Mouse (Mus musculus): ENCODE results near the gene Kcna2. TPM values are rescaled to one million over a fixed set of nuclear protein-coding genes. Genes with fewer than 3 reads are reported as not detected.

Kcna2 gene
- polyA plus RNA-seq, 1 experiment from 2014 or later = 0.13 TPM

DNA sequence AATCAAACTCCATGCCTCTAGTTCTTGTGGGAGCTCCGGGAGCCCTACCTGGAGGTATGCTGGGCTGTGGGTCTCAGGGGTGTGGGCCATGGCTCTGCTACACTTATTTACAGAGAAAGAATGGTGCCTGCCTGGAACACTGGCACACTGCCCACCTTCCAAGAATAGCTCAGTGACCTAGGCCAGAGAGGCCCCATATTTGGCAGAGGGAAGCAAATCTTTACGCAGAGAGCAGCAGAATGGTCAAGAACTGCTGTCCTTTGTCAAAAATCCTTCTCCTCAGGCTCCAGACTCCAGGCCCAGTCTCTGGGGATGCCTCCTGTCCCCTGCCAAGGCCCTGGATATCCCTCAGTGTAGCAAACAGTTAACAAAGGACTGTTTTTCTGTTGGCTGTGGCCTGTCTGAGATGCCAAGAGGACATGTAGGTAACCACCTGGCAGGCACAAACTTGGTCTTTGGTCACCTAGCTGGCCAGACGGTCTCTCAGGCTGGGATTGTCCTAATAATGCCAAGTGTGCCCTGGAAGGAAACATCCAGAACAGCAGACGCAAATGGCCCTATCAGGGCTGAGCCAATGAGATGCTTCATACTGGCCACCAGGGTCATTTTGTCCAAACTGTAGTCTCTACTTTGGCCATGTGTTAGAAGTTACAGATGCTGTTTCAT lies 29.8 kb downstream of the Kcna2 start:
- no peaks in the 10 kb centered on the region for H3K36me3 ChIP-seq (ENCODE audit: control insufficient read depth, insufficient read depth)
- no peak overlapping the region for H3K4me2 ChIP-seq (ENCODE audit: low read depth, low read length)
- no peaks in the 10 kb centered on the region for H3K4me1 ChIP-seq (ENCODE audit: control insufficient read depth, low read depth, low read length)
- H3K27ac ChIP-seq (ENCODE audit: low read length) = no peak overlapping the region
- WGBS (ENCODE audit: insufficient replicate concordance) = 46% methylated on average over 4 of the region's 4 CpGs
- H3K4me3 ChIP-seq (ENCODE audit: low read depth, low read length) = no peak overlapping the region
- no peaks in the 10 kb centered on the region for H3K9me3 ChIP-seq (replicated peaks; ENCODE audit: control insufficient read depth, low read length)
- no peak for ATAC-seq (ENCODE audit: low read depth)
- no peak overlapping the region for H3K9ac ChIP-seq (ENCODE audit: low read depth, low read length)
- H3K27me3 ChIP-seq (ENCODE audit: control insufficient read depth, insufficient read depth, low read depth, low read length) = no peaks in the 10 kb centered on the region

DNA sequence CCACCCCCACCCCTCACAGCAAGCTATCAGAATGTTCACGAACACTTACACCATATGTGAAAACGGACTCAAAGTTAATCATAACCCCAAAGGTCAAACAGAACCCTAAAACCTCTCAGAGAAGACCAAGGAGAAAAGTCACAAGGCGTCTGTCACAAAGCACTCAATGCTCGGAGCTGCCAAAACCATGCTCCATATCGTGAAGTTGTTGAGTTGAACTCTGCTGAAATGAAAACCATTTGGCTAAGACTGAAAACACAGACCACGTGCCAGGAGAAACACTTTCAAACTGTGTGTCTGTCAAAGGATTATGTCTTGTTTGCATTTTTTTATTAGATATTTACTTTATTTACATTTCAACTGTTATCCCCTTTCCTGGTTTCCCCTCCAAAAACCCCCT lies 30.9 kb downstream of the Kcna2 start:
- WGBS (ENCODE audit: insufficient replicate concordance) = 43% methylated on average over 6 of the region's 6 CpGs
- H3K9me3 ChIP-seq (replicated peaks; ENCODE audit: control insufficient read depth, low read length) = no peaks in the 10 kb centered on the region
- no peak for ATAC-seq (ENCODE audit: low read depth)
- no peak overlapping the region for H3K4me2 ChIP-seq (ENCODE audit: low read depth, low read length)
- no peaks in the 10 kb centered on the region for H3K36me3 ChIP-seq (ENCODE audit: control insufficient read depth, insufficient read depth)
- H3K9ac ChIP-seq (ENCODE audit: low read depth, low read length) = no peak overlapping the region
- H3K27me3 ChIP-seq (ENCODE audit: control insufficient read depth, insufficient read depth, low read depth, low read length) = no peaks in the 10 kb centered on the region
- no peak overlapping the region for H3K27ac ChIP-seq (ENCODE audit: low read length)
- H3K4me1 ChIP-seq (ENCODE audit: control insufficient read depth, low read depth, low read length) = no peaks in the 10 kb centered on the region
- no peak overlapping the region for H3K4me3 ChIP-seq (ENCODE audit: low read depth, low read length)

DNA sequence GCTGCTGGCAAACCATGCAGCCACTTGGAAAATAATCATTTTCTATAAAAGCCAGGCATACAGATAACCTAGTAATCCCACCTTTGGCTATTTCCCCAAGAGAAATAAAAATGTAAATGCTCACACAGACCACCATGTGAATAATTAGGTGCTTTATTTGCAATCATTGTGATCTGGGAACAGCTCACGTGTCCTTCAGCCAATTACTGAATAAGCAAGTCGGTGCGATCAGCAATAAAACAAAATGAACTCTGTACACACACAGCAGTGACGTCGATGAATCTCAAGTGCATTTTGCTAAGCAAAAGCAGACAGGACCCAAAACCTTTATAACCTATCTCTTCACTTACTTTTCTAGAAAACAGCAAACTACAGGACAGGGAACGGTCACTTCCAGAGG lies 31.7 kb downstream of the Kcna2 start:
- H3K9me3 ChIP-seq (replicated peaks; ENCODE audit: control insufficient read depth, low read length) = no peaks in the 10 kb centered on the region
- no peak overlapping the region for H3K4me2 ChIP-seq (ENCODE audit: low read depth, low read length)
- no peak for ATAC-seq (ENCODE audit: low read depth)
- no peak overlapping the region for H3K4me3 ChIP-seq (ENCODE audit: low read depth, low read length)
- no peaks in the 10 kb centered on the region for H3K4me1 ChIP-seq (ENCODE audit: control insufficient read depth, low read depth, low read length)
- no peak overlapping the region for H3K27ac ChIP-seq (ENCODE audit: low read length)
- H3K27me3 ChIP-seq (ENCODE audit: control insufficient read depth, insufficient read depth, low read depth, low read length) = no peaks in the 10 kb centered on the region
- WGBS (ENCODE audit: insufficient replicate concordance) = 71% methylated on average over 6 of the region's 6 CpGs
- no peaks in the 10 kb centered on the region for H3K36me3 ChIP-seq (ENCODE audit: control insufficient read depth, insufficient read depth)
- H3K9ac ChIP-seq (ENCODE audit: low read depth, low read length) = no peak overlapping the region

DNA sequence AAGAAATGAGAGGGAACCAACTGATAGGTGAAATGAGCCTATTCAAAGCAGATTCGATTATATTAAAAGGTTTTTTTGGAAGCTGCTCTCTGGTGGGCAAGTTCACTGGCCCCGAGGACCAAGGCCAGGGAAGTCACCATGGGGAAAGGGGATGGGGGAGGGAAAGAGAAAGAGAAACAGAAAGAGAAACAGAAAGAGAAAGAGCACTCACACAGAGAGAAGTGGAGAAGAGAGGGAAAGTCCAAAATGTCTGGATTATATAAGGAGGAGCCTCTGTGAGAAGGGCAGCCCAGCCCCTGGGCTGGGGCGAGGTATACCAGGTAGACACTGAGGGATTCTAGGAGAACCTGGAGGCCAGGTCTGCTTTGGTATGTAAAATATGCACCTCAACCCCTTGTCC lies 33.5 kb downstream of the Kcna2 start:
- Histone ChIP-seq H3K4me3 (ENCODE audit: low read depth, low read length) (no peak overlapping the region), H3K27me3 (ENCODE audit: control insufficient read depth, insufficient read depth, low read depth, low read length) (no peaks in the 10 kb centered on the region), H3K27ac (ENCODE audit: low read length) (no peak overlapping the region), H3K4me2 (ENCODE audit: low read depth, low read length) (no peak overlapping the region), H3K36me3 (ENCODE audit: control insufficient read depth, insufficient read depth) (no peaks in the 10 kb centered on the region), H3K9me3 (replicated peaks; ENCODE audit: control insufficient read depth, low read length) (no peaks in the 10 kb centered on the region), H3K9ac (ENCODE audit: low read depth, low read length) (no peak overlapping the region), H3K4me1 (ENCODE audit: control insufficient read depth, low read depth, low read length) (no peaks in the 10 kb centered on the region)
- no peak for ATAC-seq (ENCODE audit: low read depth)
- WGBS (ENCODE audit: insufficient replicate concordance) = 42% methylated on average over 3 of the region's 3 CpGs

DNA sequence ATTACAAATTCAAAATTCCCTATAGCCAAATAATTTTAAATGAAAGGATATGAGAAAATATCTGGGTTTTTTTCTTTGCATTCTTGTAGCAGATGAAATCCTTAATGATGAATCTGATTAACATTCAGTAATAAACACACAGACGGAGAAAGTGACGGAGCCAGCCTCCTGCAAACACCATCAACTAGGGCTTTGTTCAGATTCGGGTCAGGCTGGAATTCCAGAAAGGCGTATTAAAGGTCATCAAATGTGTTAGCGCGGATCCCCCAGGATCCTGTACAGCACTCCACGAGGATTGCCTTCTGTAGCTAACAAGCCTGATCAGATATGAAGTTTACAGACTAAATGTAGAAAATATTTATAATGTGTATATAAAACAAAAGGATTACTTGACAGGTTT lies 46.2 kb downstream of the Kcna2 start:
- no peaks in the 10 kb centered on the region for H3K9me3 ChIP-seq (replicated peaks; ENCODE audit: control insufficient read depth, low read length)
- no peaks in the 10 kb centered on the region for H3K4me1 ChIP-seq (ENCODE audit: control insufficient read depth, low read depth, low read length)
- 72% methylated on average over 7 of the region's 7 CpGs for WGBS (ENCODE audit: insufficient replicate concordance)
- no peak for ATAC-seq (ENCODE audit: low read depth)
- H3K9ac ChIP-seq (ENCODE audit: low read depth, low read length) = no peak overlapping the region
- H3K4me3 ChIP-seq (ENCODE audit: low read depth, low read length) = no peak overlapping the region
- H3K27me3 ChIP-seq (ENCODE audit: control insufficient read depth, insufficient read depth, low read depth, low read length) = no peaks in the 10 kb centered on the region
- no peak overlapping the region for H3K4me2 ChIP-seq (ENCODE audit: low read depth, low read length)
- H3K36me3 ChIP-seq (ENCODE audit: control insufficient read depth, insufficient read depth) = no peaks in the 10 kb centered on the region
- no peak overlapping the region for H3K27ac ChIP-seq (ENCODE audit: low read length)

DNA sequence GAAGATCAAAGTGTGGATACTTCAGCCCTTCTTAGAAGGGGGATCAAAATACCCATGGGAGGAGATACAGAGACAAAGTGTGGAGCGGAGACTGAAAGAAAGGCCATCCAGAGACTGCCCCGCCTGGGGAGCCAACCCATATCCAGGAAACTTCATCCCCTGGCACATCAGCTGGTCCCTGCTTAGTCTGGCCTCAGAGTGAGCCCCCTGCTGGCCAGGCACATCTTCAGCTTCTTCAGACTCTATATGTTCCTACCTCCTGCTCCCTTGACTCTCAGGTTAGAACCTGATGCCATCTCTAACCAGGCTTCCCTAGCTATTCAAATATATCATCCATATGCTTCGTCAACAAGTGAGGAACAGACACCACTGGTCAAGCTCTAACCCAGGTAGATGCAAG lies 48.1 kb downstream of the Kcna2 start:
- Histone ChIP-seq H3K4me3 (ENCODE audit: low read depth, low read length) (no peak overlapping the region), H3K9me3 (replicated peaks; ENCODE audit: control insufficient read depth, low read length) (no peaks in the 10 kb centered on the region), H3K9ac (ENCODE audit: low read depth, low read length) (no peak overlapping the region), H3K36me3 (ENCODE audit: control insufficient read depth, insufficient read depth) (no peaks in the 10 kb centered on the region), H3K27ac (ENCODE audit: low read length) (no peak overlapping the region), H3K27me3 (ENCODE audit: control insufficient read depth, insufficient read depth, low read depth, low read length) (no peaks in the 10 kb centered on the region; the same call in 1 of the 2 replicates), H3K4me1 (ENCODE audit: control insufficient read depth, low read depth, low read length) (no peaks in the 10 kb centered on the region), H3K4me2 (ENCODE audit: low read depth, low read length) (no peak overlapping the region)
- WGBS (ENCODE audit: insufficient replicate concordance) = 43% methylated on average over 3 of the region's 3 CpGs
- ATAC-seq (ENCODE audit: low read depth) = no peak

DNA sequence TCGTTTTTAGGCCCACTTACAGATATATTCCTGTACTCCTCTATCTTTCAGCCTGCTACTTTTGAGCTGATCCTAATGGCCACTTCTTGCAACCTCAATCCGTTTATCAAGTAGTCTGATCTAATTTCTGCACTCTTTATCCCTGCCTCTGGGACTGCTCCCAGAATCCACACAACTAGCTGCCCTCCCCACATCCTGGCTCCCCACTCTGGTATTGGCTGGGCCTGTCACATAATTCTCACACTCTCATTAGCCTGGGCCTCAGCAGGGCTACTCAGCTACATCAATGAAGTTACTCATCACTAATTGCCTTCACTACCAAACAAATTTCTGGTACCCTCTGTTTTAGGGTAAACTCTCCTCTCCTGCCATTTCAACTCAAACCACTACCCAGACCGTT lies 49.5 kb downstream of the Kcna2 start:
- H3K9me3 ChIP-seq (replicated peaks; ENCODE audit: control insufficient read depth, low read length) = no peaks in the 10 kb centered on the region
- H3K27me3 ChIP-seq (ENCODE audit: control insufficient read depth, insufficient read depth, low read depth, low read length) = no peaks in the 10 kb centered on the region; the same call in 1 of the 2 replicates
- H3K9ac ChIP-seq (ENCODE audit: low read depth, low read length) = no peak overlapping the region
- no peak for ATAC-seq (ENCODE audit: low read depth)
- H3K36me3 ChIP-seq (ENCODE audit: control insufficient read depth, insufficient read depth) = no peaks in the 10 kb centered on the region
- H3K4me3 ChIP-seq (ENCODE audit: low read depth, low read length) = no peak overlapping the region
- WGBS (ENCODE audit: insufficient replicate concordance) = 31% methylated on average over 3 of the region's 3 CpGs
- H3K27ac ChIP-seq (ENCODE audit: low read length) = no peak overlapping the region
- H3K4me2 ChIP-seq (ENCODE audit: low read depth, low read length) = no peak overlapping the region
- no peaks in the 10 kb centered on the region for H3K4me1 ChIP-seq (ENCODE audit: control insufficient read depth, low read depth, low read length)

DNA sequence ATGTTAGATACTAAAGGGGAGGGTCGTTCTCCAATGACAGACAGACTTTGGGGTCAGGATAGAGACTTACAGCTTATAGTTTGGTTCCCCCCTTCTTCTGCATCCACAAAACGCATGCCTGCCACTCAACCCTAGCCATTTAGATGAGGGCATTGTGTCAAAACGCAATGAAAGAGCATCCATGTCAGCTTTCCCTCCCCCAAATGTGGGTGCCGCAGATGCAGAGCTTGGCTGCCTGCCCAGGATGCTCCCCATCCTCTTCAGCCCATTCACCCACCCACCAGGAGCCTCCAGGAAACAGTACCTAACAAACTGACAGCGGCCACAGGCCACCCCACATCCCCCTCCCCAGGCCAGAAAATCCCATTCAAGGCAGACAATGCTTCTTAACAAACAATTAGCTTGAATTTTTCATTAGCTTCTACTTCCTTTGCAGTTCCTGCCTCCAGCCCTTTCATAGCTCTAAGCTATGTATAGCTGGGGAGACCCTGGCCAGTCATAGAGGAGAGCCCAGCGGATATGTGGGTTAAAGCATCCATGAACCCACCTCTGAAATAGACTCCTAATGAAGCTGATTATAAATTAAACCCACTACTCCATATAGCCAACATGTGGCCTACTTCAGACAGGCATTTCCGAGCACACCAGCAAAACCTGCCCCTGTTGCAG lies 50.1 kb downstream of the Kcna2 start:
- 42% methylated on average over 7 of the region's 7 CpGs for whole genome bisulfite sequencing (ENCODE audit: insufficient replicate concordance)
- no peaks in the 10 kb centered on the region; the same call in 1 of the 2 replicates for H3K27me3 ChIP-seq (ENCODE audit: control insufficient read depth, insufficient read depth, low read depth, low read length)
- no peaks in the 10 kb centered on the region for H3K36me3 ChIP-seq (ENCODE audit: control insufficient read depth, insufficient read depth)
- no peaks in the 10 kb centered on the region for H3K4me1 ChIP-seq (ENCODE audit: control insufficient read depth, low read depth, low read length)
- no peak overlapping the region for H3K4me3 ChIP-seq (ENCODE audit: low read depth, low read length)
- no peaks in the 10 kb centered on the region for H3K9me3 ChIP-seq (replicated peaks; ENCODE audit: control insufficient read depth, low read length)
- H3K4me2 ChIP-seq (ENCODE audit: low read depth, low read length) = no peak overlapping the region
- H3K27ac ChIP-seq (ENCODE audit: low read length) = no peak overlapping the region
- no peak for ATAC-seq (ENCODE audit: low read depth)
- H3K9ac ChIP-seq (ENCODE audit: low read depth, low read length) = no peak overlapping the region

DNA sequence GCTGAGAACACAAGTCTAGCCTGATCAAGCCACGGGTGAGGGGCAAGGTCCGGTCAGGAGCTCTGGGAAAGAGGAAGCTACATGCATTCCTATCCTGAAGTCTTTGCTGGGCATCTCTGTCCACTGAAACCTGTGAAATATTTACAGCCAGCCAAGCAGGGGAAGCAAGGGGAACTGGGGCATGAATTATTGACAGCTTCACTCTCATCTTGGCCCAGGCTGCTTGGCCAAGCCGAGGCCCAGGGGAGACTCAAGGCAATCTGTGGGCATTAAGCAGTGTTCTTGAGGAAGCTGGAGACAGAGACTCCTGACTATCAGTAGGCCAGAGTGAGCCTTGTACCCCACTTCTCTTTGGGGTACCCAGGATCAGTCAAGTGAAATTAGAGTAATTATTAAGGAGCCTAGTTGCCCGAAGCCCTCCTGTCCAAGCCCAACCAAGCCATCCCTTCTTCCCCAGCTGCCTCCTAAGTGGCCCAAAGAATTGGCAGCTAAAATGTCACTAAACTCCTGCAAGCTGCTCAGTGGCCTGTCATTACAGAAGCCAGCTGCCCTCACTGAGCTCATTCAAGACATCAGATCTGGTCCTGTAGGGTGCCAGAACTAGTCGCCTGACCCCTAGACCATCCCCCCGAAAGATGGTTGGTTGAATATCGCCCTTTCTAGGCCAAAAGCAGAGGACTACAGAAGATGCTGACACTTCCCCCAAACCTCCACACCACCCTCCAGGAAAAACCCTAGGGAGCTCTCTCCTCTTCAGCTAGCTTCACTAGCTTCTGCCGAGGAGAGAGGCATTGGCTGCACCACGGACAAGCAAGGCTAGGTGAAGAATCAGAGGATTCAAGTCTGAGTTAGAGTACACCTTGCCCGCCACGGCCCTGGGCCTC lies 53.1 kb downstream of the Kcna2 start:
- Histone ChIP-seq H3K36me3 (ENCODE audit: control insufficient read depth, insufficient read depth) (no peaks in the 10 kb centered on the region), H3K4me1 (ENCODE audit: control insufficient read depth, low read depth, low read length) (no peaks in the 10 kb centered on the region), H3K27ac (ENCODE audit: low read length) (no peak overlapping the region), H3K4me2 (ENCODE audit: low read depth, low read length) (no peak overlapping the region), H3K27me3 (ENCODE audit: control insufficient read depth, insufficient read depth, low read depth, low read length) (no peaks in the 10 kb centered on the region; the same call in 1 of the 2 replicates), H3K9ac (ENCODE audit: low read depth, low read length) (no peak overlapping the region), H3K9me3 (replicated peaks; ENCODE audit: control insufficient read depth, low read length) (no peaks in the 10 kb centered on the region), H3K4me3 (ENCODE audit: low read depth, low read length) (no peak overlapping the region)
- 60% methylated on average over 11 of the region's 11 CpGs for WGBS (ENCODE audit: insufficient replicate concordance)
- no peak for ATAC-seq (ENCODE audit: low read depth)

Data from liver, embryonic 16.5 days (tissue).